In the genomic region with DNA sequence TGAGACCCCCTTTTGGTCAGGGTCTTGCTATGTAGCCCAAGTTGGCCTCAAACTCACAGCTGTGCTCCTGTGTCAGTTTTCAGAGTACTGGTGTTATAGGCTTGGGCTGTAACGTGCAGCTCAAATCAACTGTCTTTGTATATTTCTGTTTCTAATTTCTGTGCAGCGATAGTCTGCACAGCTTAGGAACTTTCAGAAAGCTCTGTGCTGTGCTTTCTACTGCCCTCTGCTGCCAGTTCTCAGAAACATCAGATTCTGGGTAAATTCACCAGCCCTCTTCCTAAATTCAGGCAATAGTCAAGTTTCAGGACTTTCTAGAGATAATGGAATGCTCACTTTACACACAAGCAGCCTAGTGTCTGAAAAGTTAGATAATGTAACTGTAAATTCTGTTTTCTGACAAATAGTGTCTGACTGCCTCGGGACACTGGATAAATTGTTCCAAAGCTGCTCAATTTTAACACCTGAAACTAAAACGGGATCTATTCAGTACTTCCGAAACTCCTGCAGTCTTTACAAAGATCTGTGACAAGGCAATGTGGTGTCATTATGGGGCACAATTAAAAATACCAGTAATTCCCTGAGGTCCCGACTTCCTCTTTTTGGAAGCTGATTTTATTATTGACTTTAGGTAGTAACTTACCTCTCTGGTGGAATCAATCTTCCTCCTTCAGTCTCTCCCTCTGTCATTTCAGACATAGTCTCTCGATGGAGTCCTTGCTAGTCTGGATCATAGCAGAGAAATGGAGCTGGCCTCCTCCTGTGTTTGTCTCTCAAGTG, we compare ENCODE assay signal across 8 mouse cellular contexts. TPM values are rescaled to one million over a fixed set of nuclear protein-coding genes. Genes with fewer than 3 reads are reported as not detected.
DNase-seq lines count a peak whose midpoint lies in the region; ATAC-seq lines count a peak whose summit lies in the region.

No protein-coding gene starts in this region.

- no peak overlapping the region for H3K9ac ChIP-seq in hindbrain, embryonic 11.5 days (ENCODE audit: low read depth, low read length)
- no peak overlapping the region for H3K9ac ChIP-seq in hindbrain, embryonic 16.5 days (ENCODE audit: low read depth, low read length)

- no peak overlapping the region for H3K27ac ChIP-seq in hindbrain, embryonic 11.5 days (ENCODE audit: low read depth, low read length)
- H3K27ac ChIP-seq in hindbrain, embryonic 16.5 days (ENCODE audit: low read depth, low read length) = no peak overlapping the region

- H3K4me1 ChIP-seq in hindbrain, embryonic 11.5 days (replicated peaks; ENCODE audit: control insufficient read depth, insufficient read depth, low read length) = no peaks in the 10 kb centered on the region
- H3K4me1 ChIP-seq in hindbrain, embryonic 16.5 days (ENCODE audit: control insufficient read depth, insufficient read depth, low read depth, low read length) = no peaks in the 10 kb centered on the region

- no peaks in the 10 kb centered on the region for H3K9me3 ChIP-seq in hindbrain, embryonic 11.5 days (ENCODE audit: control insufficient read depth, low read length)
- H3K9me3 ChIP-seq in hindbrain, embryonic 16.5 days (ENCODE audit: control insufficient read depth, low read length) = no peaks in the 10 kb centered on the region

- no peak overlapping the region for H3K4me3 ChIP-seq in hindbrain, embryonic 11.5 days (ENCODE audit: low read depth, low read length)
- H3K4me3 ChIP-seq in hindbrain, embryonic 16.5 days (ENCODE audit: low read length) = no peak overlapping the region

- DNase-seq in hindbrain, embryonic 11.5 days (ENCODE audit: low spot score) = peak; percentile 28
- DNase-seq in adrenal gland, postnatal 25 days = peak; percentile 1
- DNase-seq in layer of hippocampus, adult 8-10 months (ENCODE audit: low spot score in 2 of 2) = peak; percentile 11 to 15
- no peak for DNase-seq in yolk sac, embryonic 10.5 days (ENCODE audit: low spot score)

- 69% methylated on average over 7 of the region's 7 CpGs for WGBS in hindbrain, embryonic 11.5 days
- 66% methylated on average over 7 of the region's 7 CpGs for WGBS in hindbrain, embryonic 16.5 days

- H3K4me2 ChIP-seq in hindbrain, embryonic 11.5 days (replicated peaks; ENCODE audit: low read depth, low read length) = no peak overlapping the region
- H3K4me2 ChIP-seq in hindbrain, embryonic 16.5 days (ENCODE audit: low read length) = no peak overlapping the region

- ATAC-seq in hindbrain, embryonic 11.5 days (ENCODE audit: low FRiP score) = no peak
- ATAC-seq in hindbrain, embryonic 16.5 days = no peak
- peak; percentile 80 for ATAC-seq in CD4-positive, CD25-positive, alpha-beta regulatory T cell, adult 4 months
- peak; percentile 76 for ATAC-seq in frontal cortex, adult (ENCODE audit: low TSS enrichment)
- ATAC-seq in megakaryocyte-erythroid progenitor cell, adult 5-6 weeks (replicated peaks; ENCODE audit: low FRiP score, low TSS enrichment, poor library complexity, severe bottlenecking) = peak; percentile 84

- H3K27me3 ChIP-seq in hindbrain, embryonic 11.5 days (ENCODE audit: control insufficient read depth, insufficient read depth, low read length) = no peaks in the 10 kb centered on the region
- no peaks in the 10 kb centered on the region for H3K27me3 ChIP-seq in hindbrain, embryonic 16.5 days (replicated peaks; ENCODE audit: control insufficient read depth, insufficient read depth, low read length)

- H3K36me3 ChIP-seq in hindbrain, embryonic 11.5 days (ENCODE audit: control insufficient read depth, insufficient read depth, low read length) = no peaks in the 10 kb centered on the region
- H3K36me3 ChIP-seq in hindbrain, embryonic 16.5 days (ENCODE audit: control insufficient read depth, insufficient read depth, low read length) = no peaks in the 10 kb centered on the region

RNA-seq across cellular contexts. Expression of a gene that starts 9.2 kb away (rescaled TPM):
- polyA plus RNA-seq in hindbrain, embryonic 11.5 days (2014; fragmentation: Nextera tagmentation; extraction: Ambion mirVana) = 0.11 TPM in 1 of 2 replicates, not detected in the other
- polyA plus RNA-seq in hindbrain, embryonic 16.5 days (2015; fragmentation: Nextera tagmentation; extraction: Ambion mirVana) = 0.06 TPM in 1 of 2 replicates, not detected in the other
- polyA plus RNA-seq in CD4-positive, CD25-positive, alpha-beta regulatory T cell, adult 4 months (2017; shearing (Covaris generic)) = 1 to 10 TPM; 1.5 to 1.6 TPM
- total RNA-seq in adrenal gland, postnatal 25 days (2021) = 0.09 TPM in 1 of 2 replicates, not detected in the other
- under 1 TPM; 0.12 to 0.77 (median 0.27) TPM for total RNA-seq in layer of hippocampus, adult 8-10 months (2022)
- total RNA-seq in megakaryocyte-erythroid progenitor cell, adult 5-6 weeks (2014; fragmentation: Nextera tagmentation) = 1.7 and 3.7 TPM in 2 replicates
- total RNA-seq in megakaryocyte-erythroid progenitor cell, adult 5-6 weeks (2017) = 2.3 and 5.5 TPM in 2 replicates

Comparison
In these comparisons a context has a peak if more than half of its experiments do, and no peak if none do; other contexts are left out.
1. ATAC-seq: peak in CD4-positive, CD25-positive, alpha-beta regulatory T cell, adult 4 months (single experiment), frontal cortex, adult (single experiment) and megakaryocyte-erythroid progenitor cell, adult 5-6 weeks (single experiment); none in hindbrain, embryonic 11.5 days (single experiment) and hindbrain, embryonic 16.5 days (single experiment).